Mouse (Mus musculus): ENCODE results near the gene Myo10.

Gene Myo10

GRCm38 (mm10) chr15:25648287-25648686, 26.0 kb downstream of the Myo10 start:
- intact Hi-C loops (cut with DNase I) = no loop called here

DNA sequence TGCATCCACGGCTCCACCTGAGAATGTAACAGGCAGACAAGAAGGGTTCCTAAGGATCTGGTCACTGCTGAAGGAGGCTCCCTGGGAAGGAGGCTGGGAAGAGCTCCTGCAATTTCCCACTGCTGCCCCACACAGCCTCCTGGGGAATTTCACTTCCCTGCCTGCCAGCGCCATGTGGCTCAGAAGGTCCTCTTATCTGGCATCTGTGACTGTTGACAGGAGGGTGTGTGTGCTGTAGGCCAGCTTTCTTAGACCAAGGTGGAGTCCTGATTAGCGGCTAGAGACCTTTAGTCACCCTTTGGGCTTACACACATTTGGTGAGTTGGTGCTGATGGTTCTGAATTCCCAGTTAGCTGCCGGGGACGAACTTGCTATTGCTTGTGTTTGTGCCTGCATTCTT, 28.0 kb downstream of the Myo10 start:
- intact Hi-C loops (cut with DNase I) = no loop called here

DNA sequence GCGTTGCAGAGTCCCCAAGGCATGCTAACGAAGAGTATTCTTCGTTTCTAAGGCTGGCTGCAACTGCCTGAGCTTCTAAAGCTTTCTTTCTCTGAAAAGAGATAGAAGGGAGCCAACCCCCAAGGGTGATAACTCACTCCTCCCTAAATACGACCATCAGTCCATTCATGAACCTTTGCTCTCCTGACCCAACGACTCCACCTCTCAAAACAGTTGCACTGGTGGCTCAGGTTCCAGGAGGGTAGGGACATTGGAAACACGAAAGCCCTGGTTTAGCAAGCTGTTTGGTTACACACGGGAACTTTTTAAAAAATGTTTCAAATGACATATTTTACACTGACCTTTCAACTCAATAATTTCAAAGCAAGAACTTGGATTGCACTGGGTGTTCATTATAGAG, 29.5 kb downstream of the Myo10 start:
- intact Hi-C loops (cut with DNase I) = no loop called here

DNA sequence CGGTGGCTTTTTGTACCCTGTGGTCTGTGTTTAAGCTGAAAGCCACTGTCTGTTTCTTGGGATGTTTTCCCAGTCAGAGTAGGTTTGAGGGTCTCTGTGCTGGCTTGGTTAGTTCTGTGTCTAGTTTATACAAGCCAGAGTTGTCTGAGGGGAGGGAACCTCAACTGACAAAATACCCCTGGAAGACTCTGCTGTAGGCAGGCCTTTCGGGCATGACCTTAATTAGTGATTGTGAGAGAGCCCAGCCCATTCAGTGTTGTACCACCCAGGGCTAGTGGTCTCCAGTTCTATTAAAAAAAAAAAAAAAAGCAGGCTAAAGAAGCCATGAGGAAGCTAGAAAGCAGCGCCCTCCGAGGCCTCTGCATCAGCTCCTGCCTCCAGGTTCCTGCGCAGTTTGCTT, 30.0 kb downstream of the Myo10 start:
- intact Hi-C loops (cut with DNase I) = no loop called here

DNA sequence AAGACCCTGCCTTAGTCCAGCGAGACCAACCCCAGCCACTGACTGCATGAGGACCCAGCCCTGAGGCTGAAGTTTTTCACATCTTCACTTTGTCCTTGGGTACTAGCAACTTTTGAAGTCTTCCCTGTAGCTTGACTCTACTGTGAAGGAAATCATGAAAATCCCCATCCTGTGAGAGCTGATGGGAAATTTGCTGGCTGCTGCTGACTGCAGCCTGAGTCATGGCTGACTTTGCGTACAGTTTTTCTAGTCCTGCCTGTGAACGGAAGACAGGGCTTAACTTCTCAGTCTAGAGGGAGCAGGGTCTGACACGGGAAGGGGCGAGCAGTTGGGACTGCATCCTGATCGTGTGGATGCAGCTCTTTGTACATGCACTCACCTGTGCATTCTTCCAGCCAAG, 30.6 kb downstream of the Myo10 start:
- intact Hi-C loops (cut with DNase I) = no loop called here

DNA sequence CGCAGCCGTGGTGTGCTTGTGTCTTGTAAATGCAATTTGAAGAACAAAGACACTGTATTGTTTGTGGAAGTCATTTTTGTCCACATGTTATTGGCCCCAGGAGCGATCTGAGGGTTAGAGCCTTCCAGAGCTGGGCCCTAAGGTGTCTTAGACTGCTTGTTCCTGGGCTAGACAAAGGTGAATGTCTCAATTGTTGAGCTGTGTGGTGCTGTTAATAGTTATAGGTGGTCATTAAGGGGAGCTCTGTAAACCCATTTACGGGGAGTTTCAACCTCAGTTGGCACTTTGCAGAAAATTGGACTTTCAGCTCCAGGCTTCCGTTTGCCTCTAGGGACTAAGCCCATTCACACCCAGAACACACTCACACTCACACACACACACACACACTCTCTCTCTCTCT, 31.4 kb downstream of the Myo10 start:
- intact Hi-C loops (cut with DNase I) = no loop called here

DNA sequence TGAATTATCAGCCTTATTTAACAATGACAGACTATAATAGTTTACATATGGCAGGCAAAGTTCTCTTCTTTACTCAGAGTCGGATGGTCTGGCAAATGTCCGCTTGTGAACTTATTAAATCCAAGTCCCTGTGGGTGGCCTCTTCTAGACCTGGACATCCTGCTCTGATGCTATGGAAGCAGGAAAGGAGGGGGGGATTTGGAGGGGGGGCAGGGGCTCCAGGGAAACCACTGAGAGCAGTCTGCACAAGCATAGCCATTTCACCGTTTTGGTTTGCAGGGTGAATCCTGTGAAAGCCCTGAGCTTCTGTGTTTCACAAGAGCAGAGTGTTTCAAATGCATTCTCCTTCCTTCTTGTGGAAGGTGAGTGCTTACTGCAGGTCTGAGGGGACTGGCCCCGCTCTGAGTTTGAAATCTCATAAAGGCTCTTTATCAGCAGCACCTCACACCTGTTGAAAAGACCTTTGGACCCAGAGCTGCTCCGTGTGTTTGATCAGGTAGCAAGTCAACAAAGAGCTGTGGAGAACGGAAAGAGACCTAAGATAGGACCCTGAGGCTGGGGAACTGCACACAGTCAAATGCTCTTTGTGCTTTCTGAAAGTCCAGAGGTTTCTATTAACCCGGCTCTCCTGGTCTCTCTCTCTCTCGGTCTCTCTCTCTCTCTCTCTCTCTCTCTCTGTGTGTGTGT, 40.7 kb downstream of the Myo10 start:
- intact Hi-C loops (cut with DNase I) = no loop called here

- intact Hi-C loops (cut with DNase I) = no loop called here
Measured at GRCm38 (mm10) chr15:25669283-25670247, 47.2 kb downstream of the Myo10 start.

DNA sequence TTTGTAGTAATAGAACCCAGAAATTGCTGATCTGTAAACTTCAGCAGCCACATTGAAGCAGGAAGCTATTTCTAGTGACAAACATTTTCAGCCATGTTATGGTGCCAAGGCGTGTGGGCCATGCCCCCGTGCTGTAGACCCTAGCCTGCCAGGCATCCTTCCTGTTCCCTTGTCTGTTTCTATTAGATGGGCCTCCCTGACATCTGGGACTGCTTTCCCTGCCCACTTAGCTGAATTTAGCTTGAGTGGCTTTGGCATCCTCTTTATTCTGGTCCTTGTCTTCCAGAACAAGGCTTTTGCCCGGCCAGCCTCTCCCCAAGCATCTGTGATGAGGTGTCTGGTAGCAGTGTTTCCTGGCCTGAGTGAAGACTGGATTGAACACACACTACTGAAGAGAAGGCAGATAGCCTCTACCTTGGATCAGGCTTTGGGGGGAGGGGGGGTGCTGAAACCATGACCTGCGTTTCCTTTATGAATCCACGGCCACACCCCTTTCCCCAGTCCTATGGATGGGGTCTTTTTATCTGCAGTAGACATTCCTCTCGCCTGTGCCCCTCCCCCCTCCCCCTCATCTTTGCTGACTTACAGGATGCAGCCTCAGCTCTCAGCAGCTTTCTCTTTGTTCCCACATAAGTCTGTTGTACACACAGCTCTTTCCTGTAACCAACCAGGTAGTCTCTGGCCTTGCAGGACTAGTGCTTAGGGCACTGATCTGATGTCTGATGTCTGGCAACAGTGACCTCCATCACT, 51.1 kb downstream of the Myo10 start:
- intact Hi-C loops (cut with DNase I) = no loop called here

DNA sequence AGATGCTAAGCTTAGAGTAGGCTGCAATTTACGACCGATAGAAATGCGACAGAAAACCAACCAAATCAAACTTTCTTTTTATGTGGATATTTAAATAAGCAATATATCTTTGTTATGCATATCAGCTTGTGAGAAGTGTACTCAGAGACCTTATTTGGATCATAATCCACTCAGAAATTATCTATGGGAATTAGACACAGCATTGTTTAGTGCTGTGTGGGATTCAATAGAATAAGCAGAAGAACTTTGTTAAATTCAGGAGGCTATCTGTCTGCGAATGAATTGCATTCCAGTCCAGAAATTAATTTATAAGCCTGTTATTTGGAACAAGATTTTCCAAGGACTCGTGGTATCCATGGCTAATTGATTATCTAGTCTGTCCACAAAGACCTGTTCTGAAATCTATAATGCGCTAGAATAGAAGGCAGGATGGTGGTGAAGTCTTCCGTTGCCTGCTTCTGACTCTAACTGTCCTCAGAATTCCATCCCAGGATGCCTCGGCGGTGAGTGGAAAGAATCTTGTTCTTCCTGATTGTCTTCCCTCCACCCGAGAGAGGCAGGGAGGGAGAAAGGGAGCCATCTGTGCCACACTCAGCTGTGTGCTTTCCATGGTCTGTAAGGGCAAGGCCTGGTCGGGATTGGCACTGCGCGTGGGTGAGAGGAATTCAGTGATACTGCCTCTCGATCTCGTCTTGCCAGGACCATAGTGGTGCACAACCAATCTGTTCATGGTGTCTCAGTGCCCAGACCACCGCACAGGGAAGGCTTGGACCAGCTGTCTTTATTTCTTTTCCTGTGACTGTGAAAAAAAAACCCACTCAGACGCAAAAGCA, 52.0 kb downstream of the Myo10 start:
- intact Hi-C loops (cut with DNase I) = no loop called here

DNA sequence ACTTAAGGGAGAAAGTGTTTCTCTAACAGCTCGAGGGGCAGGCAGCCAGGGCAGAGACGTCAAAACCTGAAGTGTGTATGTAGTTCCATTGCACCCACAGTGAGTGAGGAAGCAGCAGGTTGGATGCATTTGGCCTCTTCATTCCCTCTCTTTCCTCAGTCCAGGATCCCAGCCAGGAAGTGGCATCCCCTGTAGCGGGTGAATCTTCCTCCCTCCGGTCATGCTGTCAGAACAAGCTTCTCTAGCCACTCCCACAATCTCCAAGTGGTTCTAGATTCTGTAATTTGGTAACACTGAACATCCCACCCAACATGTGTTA, 52.6 kb downstream of the Myo10 start:
- intact Hi-C loops (cut with DNase I) = no loop called here

DNA sequence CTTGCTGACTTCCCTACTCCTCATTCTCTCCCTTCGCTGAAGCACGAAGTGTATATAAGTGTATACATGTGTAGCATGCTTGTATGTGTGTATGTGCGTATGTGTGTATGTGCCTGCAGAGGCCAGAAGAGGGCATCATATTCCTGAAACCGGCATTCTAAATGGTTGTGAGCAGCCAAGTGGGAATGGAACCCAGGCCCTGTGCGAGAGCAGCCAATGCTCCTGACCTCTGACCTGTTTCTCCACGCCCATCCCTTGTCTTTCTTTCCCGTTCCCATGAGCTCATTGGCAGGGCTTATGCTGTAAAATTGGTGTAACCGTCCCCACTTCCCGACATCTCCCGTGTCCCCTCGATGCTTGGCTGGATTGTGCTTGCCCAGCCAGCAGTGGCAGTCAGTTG, 53.0 kb downstream of the Myo10 start:
- intact Hi-C loops (cut with DNase I) = no loop called here

- intact Hi-C loops (cut with DNase I) = no loop called here
Measured at GRCm38 (mm10) chr15:25676056-25676785, 53.9 kb downstream of the Myo10 start.

DNA sequence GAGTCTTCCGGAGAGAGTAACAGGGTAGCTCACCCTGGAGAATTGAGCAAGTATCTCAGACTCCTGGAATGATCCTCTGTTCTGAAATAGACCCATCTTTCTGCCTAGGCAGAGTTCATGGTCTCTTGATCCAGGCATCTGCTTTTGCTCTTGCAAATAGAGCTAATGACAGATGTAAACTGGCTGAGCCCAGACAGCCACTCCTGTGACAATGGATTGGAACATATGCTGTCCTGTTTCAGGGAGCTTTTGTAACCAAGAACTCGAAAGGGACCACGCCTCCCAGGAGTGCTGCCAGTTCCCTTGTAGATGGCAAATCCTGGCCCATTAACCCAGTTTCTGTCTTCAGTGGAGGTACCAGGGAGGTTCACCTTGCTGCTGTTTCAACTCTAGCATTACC, 56.8 kb downstream of the Myo10 start:
- intact Hi-C loops (cut with DNase I) = no loop called here

GRCm38 (mm10) chr15:25679616-25680015, 57.3 kb downstream of the Myo10 start:
- intact Hi-C loops (cut with DNase I) = no loop called here

DNA sequence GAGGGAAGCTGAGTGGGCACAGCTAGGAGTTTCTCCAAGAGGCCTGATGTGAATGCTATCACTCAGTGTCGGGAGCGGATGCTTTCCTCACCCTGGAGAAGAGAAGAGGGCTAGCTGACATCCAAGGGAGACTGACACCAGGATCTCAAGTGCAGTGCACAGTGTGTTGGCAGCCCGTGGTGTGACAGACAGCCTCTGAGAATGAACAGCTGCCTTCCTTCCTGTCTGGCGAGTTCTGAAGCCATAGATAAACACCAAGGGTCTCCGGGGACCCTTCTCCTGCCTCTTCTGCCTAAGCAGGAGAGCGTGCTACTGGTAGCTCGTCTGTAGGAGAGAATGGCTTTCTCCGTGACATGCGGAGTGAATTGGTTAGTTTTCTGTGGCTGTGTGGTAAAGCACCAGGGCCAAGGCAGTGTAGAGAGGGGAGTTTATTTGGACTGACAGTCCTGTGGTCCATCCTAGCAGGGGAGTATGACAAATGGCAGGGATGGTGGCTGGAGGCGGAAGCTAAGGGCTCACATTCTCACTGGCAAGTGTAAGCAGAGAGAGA, 58.0 kb downstream of the Myo10 start:
- intact Hi-C loops (cut with DNase I) = no loop called here

DNA sequence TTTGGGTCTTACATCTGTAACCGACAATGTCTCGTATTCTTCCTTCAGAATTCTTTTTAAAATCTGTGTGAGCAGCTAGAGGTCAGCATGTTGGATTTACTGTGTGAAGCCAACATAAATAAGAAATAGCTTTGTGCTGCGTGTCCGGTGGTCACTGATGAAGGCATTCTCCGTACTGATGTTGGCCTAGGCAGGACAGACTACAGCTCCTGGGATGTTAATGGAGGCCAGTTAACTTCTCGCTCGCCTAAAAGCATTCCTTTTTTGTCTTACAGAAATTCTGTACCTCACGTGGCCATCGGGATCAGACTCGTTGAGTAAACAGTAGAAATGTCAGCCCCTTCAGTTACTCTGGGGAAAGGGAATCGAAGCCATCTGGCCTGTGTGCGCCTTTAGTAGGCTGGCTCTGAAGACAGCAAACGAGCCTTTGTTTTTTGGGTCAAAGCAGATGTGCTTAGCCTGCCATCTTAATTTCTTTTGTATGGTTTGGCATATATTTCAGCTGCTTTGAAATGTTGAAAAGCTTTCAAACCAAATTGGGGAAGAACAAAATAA, 60.7 kb downstream of the Myo10 start:
- intact Hi-C loops (cut with DNase I) = no loop called here

- intact Hi-C loops (cut with DNase I) = no loop called here
Measured at GRCm38 (mm10) chr15:25685186-25685585, 62.9 kb downstream of the Myo10 start.

GRCm38 (mm10) chr15:25688424-25689283, 66.3 kb downstream of the Myo10 start:
- intact Hi-C loops (cut with DNase I) = no loop called here
